Mouse (Mus musculus) G1E (cell line): ENCODE results near the gene Snx6.

Experiments used
- CTCF ChIP-seq: IDR thresholded peaks from 2 replicates; pipeline ENCODE4 v1.5.1; 2012; ENCODE audit warnings: low read depth, low read length, inconsistent platforms, mixed read lengths
- GATA1 ChIP-seq: IDR thresholded peaks from 2 replicates; pipeline ENCODE4 v1.6.1; 2012; ENCODE audit warnings: borderline replicate concordance, low read length, inconsistent platforms, mixed read lengths
- GATA2 ChIP-seq: IDR thresholded peaks from 2 replicates; pipeline ENCODE4 v1.6.1; 2012; ENCODE audit warnings: low read depth, low read length, inconsistent platforms, borderline replicate concordance
- POLR2AphosphoS5 ChIP-seq: IDR thresholded peaks from 2 replicates; pipeline ENCODE4 v1.6.1; 2012; ENCODE audit warnings: low read depth, low read length, inconsistent platforms; ENCODE audit not compliant: insufficient replicate concordance
- TAL1 ChIP-seq: conservative IDR thresholded peaks from 2 replicates; pipeline ENCODE4 v1.6.1; 2012; ENCODE audit warnings: low read depth, low read length, inconsistent platforms, mixed read lengths

GRCm38 (mm10) chr12:54789346-54790143, 6.0 kb downstream of the Snx6 start:
- no peak for TF ChIP-seq GATA1
- no peak for TF ChIP-seq CTCF
- TF ChIP-seq POLR2AphosphoS5: no peak
- TF ChIP-seq GATA2: no peak
- no peak for TF ChIP-seq TAL1
